Mouse (Mus musculus) embryonic facial prominence, embryonic 14.5 days (tissue): ENCODE measurements at regions not wholly inside any gene's neighbourhood (a gene's known extent, or its start where the extent isn't known, plus 50 kb on each side); places are given as distances from the start of the nearest gene placed in this dataset.

Source experiments
- ATAC-seq: fragments of 200-750 bp; cut with Nextera tagmentation; 2 replicates; pipeline ENCODE4 v1.8.0; 2017; ENCODE audit warnings: low read depth, moderate number of reproducible peaks, moderate TSS enrichment
- DNase-seq: peaks from one replicate; pipeline ENCODE4 v3.0.0-alpha.2; 2015; ENCODE audit warnings: low spot score
- H3K27ac ChIP-seq: fragments of 300-500 bp; sonication (generic); replicated peaks from 2 replicates; pipeline ENCODE4 v1.5.1; 2014; ENCODE audit warnings: low read depth, mild to moderate bottlenecking, low read length, moderate library complexity
- H3K27me3 ChIP-seq: fragments of 300-500 bp; sonication (generic); replicated peaks from 2 replicates; pipeline ENCODE4 v1.6.1; 2014; ENCODE audit warnings: low read length; ENCODE audit not compliant: control insufficient read depth, insufficient read depth
- H3K36me3 ChIP-seq: fragments of 300-500 bp; sonication (generic); 2 replicates; pipeline ENCODE4 v1.6.1; 2014; ENCODE audit warnings: low read length, mixed read lengths; ENCODE audit not compliant: control insufficient read depth, insufficient read depth
- H3K4me1 ChIP-seq: fragments of 300-500 bp; sonication (generic); 2 replicates; pipeline ENCODE4 v1.6.1; 2014; ENCODE audit warnings: antibody characterized with exemption, low read length; ENCODE audit not compliant: control insufficient read depth, insufficient read depth
- H3K4me2 ChIP-seq: fragments of 300-500 bp; sonication (generic); 2 replicates; pipeline ENCODE4 v1.6.1; 2014; ENCODE audit warnings: low read depth, mild to moderate bottlenecking, low read length, moderate library complexity, mixed read lengths
- H3K4me3 ChIP-seq: fragments of 300-500 bp; sonication (generic); 2 replicates; pipeline ENCODE4 v1.5.1; 2014; ENCODE audit warnings: low read depth, mild to moderate bottlenecking, low read length
- H3K9ac ChIP-seq: fragments of 300-500 bp; sonication (generic); 2 replicates; pipeline ENCODE4 v1.6.1; 2014; ENCODE audit warnings: low read depth, mild to moderate bottlenecking, low read length, moderate library complexity, mixed read lengths
- H3K9me3 ChIP-seq: fragments of 300-500 bp; sonication (generic); 2 replicates; pipeline ENCODE4 v1.6.1; 2016; ENCODE audit warnings: low read length; ENCODE audit not compliant: control insufficient read depth
- WGBS: fragments of 180-500 bp; shearing (Covaris S2); extraction: QIAGEN DNeasy Blood & Tissue Kit; methylation state at CpG from one replicate; pipeline ENCODE4 v1.1.7; 2014; 5-methylcytosine and 5-hydroxymethylcytosine counted together

DNA sequence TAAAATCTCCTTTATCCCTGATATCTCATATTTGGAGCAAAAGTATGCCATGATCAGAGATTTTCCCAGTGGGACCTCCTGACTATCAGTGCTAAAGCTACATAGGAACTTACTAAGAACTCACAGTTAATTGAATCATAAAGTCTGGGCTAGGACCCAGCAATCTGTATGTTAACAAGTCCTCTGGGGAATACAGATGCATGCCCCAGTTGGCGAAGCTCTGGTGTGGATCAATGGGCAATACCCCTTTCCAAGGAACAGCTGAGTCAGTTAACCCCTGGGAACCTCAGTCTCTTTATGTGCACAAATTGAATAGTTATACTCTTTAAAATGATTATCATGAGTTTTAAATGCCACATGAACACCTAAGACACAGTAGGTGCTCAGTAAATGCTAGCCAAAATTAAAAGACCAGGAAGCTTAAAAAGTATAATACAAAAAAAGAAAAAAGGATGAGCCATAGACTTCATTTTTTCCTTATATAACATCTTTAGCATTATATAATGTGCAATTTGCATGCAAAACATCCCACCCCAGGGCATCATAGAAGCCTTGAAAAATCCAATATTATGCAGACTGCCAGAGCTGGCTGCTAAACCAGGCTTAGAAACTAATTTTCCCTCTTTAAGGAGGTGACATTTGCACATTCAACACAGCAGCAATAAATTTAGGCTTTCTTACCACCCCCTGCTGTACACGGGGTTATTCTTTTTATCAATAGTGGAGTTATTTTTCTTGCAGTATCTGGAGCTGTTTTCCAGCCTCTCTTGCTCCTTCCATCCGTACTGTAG is 202.7 kb downstream of the Gm16223 start:
- H3K27me3 ChIP-seq: no peaks in the 10 kb centered on the region
- no peak for DNase-seq
- no peak overlapping the region for H3K27ac ChIP-seq
- 73% methylated on average over 3 of the region's 3 CpGs for WGBS
- no peaks in the 10 kb centered on the region for H3K36me3 ChIP-seq
- H3K9ac ChIP-seq: no peak overlapping the region
- H3K4me2 ChIP-seq: no peak overlapping the region
- H3K4me1 ChIP-seq: no peaks in the 10 kb centered on the region
- no peaks in the 10 kb centered on the region for H3K9me3 ChIP-seq
- ATAC-seq: no peak
- no peak overlapping the region for H3K4me3 ChIP-seq

- Histone ChIP-seq H3K36me3 (no peaks in the 10 kb centered on the region), H3K4me2 (no peak overlapping the region), H3K27me3 (no peaks in the 10 kb centered on the region), H3K4me1 (no peaks in the 10 kb centered on the region), H3K9ac (no peak overlapping the region), H3K4me3 (no peak overlapping the region), H3K9me3 (no peaks in the 10 kb centered on the region), H3K27ac (no peak overlapping the region)
- ATAC-seq (no peak), DNase-seq (no peak)
- WGBS: 78% methylated on average over 4 of the region's 4 CpGs
Measured at GRCm38 (mm10) chr5:42272001-42272400, 204.2 kb downstream of the Gm16223 start.

- DNase-seq: peak; percentile 3
- no peaks in the 10 kb centered on the region for H3K9me3 ChIP-seq
- no peak overlapping the region for H3K27ac ChIP-seq
- no peaks in the 10 kb centered on the region for H3K36me3 ChIP-seq
- WGBS: 64% methylated on average over 4 of the region's 4 CpGs
- no peaks in the 10 kb centered on the region for H3K4me1 ChIP-seq
- no peak overlapping the region for H3K4me3 ChIP-seq
- H3K27me3 ChIP-seq: no peaks in the 10 kb centered on the region
- no peak; the same call in 1 of the 2 replicates for ATAC-seq
- no peak overlapping the region for H3K9ac ChIP-seq
- no peak overlapping the region for H3K4me2 ChIP-seq
Measured at GRCm38 (mm10) chr5:42278617-42279296, 211.0 kb downstream of the Gm16223 start.
